Mouse (Mus musculus) 416B (cell line): Measurements from ENCODE around the gene Adra1b.

ENCODE experiments used
- DNase-seq: peaks from one replicate; pipeline ENCODE4 v3.0.0; 2011; ENCODE audit warnings: low read depth

Adra1b gene

DNA sequence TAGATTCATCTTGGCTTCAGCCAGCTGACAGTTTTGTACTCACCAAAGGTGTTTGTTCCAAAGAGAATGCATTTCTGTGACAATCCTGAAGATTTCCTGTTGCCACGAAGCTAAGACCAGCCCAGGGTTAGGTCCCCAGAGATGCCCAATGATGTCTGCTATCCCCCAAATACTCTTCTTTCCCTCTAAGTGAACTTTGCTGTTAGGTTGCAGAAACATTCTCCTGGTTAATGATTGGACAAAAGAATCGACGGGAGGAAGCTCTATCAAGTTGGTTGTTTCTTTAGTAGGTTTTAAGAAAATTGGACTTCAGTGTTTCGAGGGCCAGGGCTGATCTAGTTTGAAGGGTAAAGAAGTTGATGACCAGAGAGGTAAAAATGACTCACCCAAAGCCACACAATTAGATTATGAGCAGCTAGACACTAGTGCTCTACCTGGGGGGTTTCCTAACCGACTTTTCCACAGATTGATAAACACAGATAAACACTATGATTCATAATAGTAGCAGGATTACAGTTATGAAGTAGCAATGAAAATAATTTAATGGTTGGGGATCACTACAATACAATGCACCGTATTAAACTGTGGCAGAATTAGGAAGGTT, at the start of gene Adra1b:
Gene Adra1b (minus strand): TSS at position 160 of the 604 bp plus-strand sequence.
- DNase-seq = no peak

DNA sequence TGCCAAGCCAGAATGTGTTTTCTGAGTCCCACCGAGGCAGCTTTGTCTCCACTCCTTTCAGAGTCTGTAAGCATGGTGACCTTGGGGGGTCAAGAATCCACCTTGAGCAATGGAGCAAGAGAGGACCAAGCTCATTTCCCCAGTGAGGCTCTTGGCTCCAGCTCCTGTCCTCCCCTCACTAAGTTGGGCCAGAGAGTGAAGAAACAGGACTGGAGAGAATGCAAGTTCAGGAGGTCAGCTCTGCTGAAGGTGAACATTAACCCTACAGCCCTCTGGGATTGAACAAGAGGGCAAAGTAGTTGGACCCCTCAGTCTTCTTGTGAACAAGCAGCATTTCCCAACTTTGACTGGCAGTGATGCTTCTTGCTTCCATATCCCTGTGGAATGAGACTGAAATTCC, 49.3 kb upstream of the Adra1b start:
- DNase-seq = no peak

DNA sequence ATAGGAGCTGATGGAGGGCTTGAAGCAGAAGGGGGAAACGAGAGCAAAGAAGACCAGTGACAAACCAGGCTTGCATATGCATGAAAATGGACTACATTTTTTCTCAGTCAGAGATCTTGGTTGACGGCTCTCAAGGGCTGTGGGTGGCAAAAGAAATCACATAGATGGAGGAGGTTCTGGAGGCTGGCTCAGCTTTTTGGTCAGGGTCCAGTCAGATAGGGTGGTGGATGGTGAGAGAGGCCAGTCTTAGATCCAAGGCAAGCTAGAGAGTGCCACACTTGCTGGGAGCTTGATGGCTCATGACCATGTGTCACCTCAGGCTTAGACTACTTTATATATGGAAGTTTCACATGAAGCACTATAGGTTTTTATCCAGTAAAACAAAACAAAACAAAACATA, 42.8 kb upstream of the Adra1b start:
- no peak for DNase-seq

DNA sequence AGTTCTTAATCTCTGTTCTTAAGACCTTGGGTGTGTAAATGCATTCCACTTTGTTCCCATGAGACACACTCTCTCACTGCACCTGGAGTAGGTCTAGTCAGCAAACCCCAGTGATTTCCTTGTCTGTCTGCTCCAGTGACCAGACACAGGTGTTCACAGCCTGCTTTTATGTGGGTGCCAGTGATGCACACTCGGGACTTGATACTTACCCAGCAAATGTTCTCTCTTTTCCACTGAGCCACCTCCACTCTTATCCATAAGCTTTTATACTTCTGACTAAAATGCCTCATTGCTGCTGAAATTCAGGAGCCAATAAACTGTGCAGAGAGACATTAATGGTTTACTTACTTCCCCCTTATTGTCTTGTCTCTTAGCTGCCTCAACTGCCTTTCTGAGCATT, 42.2 kb upstream of the Adra1b start:
- no peak for DNase-seq

DNA sequence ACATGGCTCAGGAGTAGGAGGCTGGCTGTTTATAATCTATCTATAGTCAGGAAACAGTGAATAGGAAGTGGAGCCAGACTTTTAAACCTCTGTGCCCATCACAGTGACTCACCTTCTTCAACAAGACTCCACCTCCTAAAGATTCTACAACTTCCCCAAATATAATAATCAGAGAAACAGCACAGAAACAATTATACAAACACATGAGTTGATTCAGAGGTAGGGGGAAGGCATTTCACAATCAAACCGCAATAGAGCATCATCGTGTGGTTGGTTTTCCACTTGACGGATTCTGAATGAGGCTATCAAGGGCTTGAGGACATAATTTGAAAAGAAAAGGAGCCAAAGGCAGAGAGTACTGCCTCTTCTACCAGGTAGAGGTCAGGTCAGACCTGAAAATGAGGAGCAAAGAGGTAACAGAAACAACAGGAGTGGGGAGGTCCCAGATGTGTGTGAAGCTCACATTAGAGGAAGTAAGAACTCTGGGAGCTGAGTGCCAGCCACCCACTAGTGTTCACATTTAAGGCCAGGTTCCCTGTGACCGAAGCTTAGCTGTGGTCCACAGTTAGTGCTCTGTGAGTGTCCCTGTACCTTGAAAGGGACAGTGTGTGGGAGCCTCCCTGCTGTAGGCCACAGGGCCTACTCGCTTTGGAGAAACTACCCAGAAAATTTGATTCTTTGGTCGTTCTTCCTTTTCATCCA, 39.6 kb upstream of the Adra1b start:
- DNase-seq = peak; percentile 68

DNA sequence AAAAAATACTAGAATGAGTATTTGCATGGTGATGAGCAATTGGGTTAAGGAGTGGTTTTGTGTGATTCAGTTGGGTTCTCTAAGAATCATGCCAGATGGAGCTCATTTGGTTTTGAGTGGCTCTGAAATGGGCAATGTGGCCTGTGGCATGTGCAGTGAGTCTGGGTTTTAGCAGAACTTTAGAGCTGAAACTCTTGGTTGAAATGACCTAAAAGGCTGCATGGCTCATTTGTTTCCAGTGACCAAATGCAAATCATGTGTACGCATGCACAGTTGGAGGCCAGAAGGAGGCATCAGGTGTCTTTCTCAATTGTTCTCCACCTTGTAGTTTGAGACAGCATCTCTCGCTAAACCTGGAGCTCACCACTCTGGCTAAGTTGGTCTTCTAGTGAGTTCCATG, 35.0 kb upstream of the Adra1b start:
- DNase-seq = no peak

DNA sequence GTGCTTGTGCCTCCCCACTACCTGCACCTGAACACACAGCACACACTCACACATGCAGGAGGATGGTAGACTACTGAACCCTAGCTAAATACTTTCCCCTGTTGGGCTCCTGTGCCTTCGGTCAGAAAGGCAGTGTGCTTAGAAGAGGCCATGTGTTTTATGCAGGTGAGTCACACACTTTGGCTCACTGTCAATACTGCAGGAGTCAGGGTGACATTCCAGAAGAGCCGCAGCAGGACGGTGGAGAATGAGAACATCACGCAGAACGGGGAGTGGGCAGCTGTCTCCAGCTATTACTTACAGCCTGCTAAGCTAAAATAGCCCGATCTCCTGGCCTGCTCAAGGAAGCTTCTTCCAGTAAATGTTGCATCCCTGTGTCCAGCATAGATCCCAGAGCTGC, 32.5 kb upstream of the Adra1b start:
- DNase-seq = no peak

DNA sequence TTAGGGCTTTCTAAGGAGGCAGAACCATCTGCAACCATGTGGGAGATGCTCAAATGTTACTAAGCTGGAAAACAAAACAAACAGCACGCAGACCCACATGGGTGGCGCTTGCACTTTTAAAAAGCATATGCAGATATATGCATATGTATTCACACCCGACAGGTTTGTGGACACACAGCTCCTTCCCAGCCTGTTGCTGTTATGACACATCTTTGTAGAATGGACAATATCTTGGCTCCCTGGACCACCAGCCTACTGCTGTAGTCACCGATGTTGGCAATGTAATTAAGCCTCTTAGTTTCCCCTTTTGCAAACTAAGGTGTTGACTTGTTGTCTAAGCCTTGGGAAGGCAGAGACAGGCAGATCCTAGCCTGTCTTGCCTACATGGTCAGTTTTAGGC, 32.0 kb upstream of the Adra1b start:
- DNase-seq = no peak

DNA sequence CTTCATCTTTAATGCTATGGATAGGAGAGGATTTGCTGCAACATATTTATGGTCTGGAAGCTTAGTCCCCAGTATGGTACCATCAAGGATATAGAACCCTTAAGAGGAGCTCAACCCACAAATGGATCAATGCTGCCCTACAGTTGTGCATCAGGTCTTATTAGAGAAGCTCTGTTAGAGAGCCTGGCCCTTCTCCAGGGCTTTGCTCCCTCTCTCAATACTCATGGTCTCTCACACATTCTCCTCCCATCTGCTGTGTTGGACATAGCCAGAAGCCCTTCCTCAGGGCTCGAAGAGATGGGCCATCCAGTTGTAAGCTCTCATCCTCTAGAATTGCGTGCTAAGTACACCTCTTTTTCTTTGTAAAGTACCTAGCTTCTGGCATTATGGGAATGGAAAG, 29.2 kb upstream of the Adra1b start:
- DNase-seq = no peak

DNA sequence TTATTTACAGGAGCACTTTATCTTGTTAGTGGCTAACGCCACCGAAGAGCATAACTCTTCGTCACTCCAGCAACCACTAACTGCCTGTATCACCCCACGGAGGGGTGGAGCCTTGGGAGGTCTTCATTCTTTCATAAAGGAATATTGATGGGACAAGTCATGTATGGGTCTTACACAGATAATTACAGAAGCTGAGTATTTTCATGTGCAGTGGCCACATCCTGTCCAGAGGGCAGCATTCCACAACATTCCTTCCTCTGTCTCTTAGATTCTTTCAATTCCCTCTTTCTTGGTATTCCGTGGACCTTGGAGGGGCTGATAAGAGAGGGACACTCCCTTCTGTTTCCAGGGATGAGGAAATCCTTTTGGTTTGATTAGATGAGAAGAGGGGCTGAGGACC, 28.7 kb upstream of the Adra1b start:
- no peak for DNase-seq

DNA sequence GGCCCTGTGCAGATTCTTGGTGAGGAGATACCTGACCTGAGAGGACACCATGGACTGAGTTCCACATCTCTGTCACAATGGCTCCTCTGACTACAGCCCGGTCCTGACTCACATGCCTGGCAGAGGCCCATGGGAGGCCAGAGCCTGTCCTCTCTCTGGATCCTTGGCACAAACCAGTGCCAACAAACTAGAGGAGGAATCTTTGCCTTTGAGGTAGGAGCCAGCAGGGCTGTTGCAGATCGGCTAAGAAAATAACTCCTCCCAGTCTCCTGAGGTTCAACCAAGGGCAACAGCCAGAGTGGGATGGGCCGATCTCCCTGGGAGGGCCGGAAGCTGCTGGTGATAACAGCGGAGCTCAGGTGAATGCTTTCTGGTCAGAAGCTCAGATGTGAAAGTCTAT, 28.2 kb upstream of the Adra1b start:
- no peak for DNase-seq

DNA sequence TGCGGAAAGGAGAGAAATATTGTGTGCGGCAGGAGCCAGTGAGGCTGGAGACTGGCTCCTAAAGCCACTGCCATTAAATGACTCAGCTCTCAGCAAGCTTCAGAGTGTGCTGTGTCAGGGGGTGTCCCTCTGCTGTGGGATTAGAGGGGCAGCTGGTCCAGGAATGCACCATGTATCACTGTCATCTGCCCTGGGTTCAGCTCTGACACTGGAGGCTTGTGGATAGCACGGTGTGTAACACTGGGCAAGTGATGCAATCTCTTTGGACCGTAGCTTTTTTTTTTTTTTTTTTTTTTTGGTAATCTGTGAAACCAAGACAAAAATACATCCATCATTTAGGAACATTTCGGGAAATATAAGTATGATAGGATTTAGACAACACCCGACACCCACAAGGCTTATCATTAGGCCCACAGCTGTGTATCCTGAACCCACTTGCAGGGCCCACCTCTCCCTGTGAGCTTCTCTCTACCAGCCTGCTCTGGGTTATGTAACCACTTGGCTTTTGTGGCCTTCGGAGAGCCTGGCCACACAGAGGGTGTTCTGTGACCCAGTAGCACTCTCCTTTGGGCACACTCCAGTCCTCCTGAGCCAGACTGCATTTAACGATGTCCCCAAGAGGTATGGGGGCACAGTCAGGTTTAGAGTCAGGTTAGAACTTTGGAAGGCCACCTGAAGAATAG, 26.3 kb upstream of the Adra1b start:
- no peak for DNase-seq

DNA sequence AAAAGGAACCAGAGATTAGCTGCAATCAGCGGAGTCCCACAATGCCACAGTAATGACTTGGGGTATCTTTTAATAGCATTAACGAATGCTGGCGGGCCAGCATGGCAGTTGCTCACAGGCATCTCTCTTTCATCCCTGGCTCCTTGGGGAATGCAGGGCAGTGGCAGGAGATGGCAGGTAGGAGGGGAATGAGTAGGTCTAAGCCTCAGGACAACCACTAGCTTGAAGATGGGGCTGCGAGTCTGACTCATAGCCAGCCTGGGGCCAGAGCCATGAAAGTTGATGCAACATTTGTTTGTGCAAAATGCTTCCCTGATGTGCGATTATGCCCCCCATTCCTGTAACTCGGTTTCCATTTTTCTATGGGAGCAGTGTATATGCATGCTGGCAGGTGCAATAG, 25.2 kb upstream of the Adra1b start:
- no peak for DNase-seq

DNA sequence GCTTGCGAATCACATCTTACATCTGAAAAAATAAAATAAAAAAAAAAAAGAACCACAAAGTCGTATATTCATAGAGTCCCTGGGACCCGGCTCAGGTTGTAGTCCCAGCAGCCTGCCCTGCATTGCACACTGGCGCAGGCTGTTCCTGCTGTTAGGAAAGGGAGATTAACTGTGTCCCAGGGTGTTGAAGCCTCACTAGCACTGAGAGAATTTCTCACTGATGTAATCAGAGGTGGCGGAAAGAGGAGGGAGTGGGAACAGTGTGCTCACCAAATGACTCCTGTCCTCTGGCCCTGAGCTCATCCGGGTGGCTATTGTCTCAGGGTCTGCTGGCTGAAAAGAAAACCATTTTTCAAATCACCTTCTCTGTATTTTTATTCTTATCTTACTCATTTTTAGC, 24.6 kb upstream of the Adra1b start:
- DNase-seq = no peak

DNA sequence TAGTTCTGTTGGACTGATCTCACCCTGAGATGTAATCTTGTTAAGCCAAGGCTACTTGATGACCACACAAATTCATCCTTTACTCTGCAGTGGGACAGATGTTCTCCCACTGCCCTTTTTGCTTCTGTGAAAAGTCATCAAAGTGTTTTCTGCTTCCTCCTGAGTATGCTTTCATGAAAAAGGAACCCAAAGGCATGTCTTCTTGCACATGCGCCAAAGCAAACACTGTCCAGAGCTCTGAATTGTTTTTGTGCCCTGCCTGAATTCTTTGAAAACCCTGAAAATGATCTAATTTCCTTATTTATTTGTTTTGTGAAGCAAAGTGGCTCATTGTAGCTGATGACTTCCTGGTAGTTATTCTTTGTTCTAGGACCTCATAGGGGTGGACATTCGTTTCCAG, 20.7 kb upstream of the Adra1b start:
- DNase-seq = no peak

DNA sequence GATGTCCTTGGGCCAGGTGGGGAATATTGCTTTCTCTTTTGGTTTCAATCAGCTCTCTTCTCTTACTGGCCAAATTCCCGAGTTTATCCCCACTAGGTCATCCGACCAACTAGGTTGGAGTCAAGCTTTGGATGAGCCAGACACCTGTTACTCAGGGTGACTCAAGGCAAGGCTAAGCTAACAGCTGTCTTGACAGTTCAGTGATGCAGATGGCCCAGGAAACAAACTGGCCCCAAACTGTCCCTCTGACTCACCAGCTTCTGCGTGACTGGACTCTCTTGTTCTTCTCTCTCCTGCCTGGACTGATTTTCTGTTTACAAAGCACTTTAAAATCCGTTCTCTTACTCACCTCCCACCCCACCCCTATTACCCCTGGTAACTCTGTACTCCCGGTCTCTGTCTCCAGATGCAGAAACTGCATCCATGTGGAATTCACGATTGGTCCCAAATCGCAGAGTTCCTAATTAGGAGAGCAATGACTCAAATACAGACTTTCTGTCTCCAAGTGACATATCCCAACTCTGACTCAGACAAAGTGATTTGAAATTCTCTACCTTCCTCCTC, 18.6 kb upstream of the Adra1b start:
- no peak for DNase-seq

DNA sequence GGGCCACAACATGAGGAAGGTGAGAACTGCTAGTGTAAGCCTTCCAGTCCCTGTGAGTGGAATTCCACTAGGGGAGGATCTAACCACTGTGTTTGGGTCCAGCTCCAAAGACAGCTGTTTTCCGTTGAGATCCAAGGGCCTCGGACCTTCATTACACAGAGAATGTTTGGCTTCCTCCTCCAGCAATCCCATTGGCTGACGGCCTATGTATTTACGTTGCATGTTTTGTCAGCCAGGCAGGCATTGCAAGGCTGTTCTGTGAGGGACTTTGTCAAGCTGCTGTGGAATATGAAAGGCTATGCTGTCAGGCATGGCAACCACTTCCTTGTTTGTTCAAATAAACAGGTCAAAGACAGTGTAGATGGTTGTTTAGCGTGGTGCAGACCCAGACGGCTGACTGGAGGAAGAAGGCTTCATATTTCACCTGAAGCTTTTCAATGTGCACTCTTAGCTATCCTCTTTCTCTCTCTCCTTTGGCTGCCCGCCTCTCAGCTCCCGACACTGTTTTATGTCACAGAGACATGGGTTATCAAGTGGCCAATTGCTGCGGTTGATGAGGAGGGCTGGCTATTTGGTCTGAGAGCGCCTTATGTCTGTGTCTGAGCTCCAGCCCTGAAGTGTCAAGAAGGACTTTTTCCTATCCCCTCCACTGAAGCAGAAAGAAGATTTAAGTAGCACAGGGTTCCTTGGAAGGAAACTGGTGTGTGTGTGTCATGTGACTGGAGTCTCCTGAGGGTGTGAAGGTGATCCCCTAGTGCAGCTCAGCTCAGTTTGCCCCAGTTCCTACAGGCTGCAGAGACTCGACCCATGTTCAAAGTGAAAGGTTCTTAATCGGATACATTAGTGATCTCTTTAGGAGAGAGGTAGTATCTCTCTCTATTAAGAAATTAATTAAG, 13.8 kb upstream of the Adra1b start:
- no peak for DNase-seq

DNA sequence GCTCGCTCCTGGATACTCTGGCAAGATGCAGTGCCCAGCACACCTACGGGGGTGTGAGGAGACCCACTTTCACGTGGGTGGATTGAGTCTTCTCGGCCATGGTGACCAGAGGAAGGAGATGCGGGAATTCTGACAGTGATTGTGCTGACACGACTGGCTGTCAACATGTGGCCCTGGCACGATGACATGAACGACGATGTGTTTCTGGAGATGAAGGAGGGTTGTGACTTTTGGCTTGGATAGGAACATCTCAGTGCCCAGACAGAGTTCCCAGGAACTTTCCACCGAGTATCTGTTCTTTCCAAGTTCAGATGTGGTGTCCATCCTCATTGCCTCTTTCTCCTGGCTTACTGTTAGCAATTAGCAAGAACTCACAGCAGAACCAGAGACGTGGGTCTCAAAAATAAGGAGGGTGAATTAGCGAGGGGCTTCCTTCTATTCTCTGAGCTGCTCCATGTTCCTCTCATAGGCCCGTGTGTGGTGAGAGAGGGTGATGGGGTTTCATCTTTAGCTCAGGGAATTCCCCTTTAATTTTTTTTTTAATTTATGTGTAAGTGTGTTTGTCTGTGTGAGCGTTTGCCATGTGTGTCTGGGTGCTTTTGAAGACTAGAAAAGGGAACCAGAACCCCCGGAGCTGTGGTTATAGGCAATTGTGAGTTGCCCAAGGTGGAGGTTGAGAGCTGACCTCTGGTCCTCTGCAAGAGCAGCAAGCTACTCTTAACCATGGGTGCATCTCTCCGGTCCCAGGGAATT, 11.3 kb upstream of the Adra1b start:
- DNase-seq = no peak

DNA sequence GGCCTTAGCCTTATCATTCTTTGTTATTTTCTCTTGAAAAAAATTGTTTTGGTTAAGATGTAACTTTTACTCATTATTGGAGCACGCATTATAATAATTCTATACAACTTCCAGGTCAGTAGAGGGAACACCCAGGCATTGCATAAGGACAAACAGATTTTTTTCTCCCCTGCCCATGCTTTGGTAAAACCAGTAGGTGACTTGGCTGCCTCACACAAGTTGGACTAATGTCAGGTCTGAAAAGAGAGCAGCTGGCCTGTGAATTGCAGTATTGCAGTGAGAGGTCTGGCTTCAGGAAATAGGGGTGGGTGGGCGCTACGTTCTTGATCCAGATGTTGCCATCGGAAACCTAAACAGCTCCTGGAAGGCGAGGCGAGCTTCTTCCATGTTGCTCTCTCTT, 10.6 kb upstream of the Adra1b start:
- DNase-seq = no peak

DNA sequence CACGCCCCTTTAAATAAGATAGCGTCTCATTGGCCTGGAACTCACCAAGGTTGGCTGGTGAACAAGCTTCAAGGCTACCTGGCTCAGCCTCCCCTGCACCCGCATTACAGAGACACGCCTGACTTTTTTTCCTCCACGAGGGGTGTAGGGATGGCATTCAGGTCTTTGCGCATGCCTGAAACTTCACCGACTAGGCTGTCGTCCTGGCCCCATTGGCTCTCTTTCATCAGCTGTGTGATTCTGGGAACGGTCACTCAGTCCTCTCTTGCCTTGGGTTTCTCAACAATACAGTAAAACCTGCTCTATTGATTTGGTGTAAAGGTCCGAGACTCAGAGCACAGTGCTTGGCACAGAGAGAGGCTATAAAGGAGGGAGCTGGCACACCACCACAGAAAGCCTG, 2.3 kb upstream of the Adra1b start:
- no peak for DNase-seq

DNA sequence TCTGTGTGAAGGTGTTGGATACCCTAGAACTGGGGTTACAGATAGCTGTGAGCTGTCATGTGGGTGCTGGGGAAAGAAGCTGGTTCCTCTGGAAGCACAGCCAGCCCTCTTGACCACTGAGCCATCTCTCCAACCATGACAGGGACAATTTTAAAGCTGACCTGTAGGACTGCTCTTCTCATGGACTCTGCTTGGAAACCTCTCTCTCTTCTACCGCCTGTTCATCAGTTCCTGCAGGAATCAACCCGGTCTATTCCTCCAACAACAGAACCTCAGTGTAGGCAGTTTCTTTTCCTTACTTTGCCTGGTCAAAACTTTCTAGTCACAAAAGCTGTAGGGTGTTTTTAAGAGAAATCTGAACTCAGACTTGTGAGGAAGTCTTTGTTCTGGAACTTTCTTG, 1.3 kb downstream of the Adra1b start:
- DNase-seq = no peak

DNA sequence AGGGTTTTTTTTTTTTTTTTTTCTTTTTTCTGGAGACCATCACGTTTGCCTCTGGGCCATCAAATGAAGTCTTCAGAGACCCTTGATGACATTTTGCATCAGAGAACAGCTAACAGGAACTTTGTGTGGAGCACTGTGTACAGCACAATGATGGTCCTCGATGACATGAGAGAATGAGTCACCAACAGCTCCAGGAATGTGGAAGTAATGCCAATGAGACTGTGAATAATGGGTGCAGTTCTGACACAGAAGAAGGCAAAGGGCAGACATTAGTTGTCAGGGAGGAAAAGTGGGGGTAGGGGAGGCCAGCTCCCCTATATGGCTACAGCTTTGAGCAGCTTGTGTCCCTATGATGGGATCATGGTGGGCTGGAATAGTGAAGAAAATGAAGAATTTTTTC, 5.7 kb downstream of the Adra1b start:
- no peak for DNase-seq
